Mouse (Mus musculus) lung, postnatal 25 days (tissue): ENCODE results near the gene Rbck1.

Source experiments
- DNase-seq: peaks from one replicate; pipeline ENCODE4 v3.0.0; 2022; ENCODE audit warnings: low spot score

Rbck1 gene

GRCm38 (mm10) chr2:152343329-152344213 lies 11.1 kb upstream of the Rbck1 start, which contains the start of gene Trib3:
Trib3 (minus strand) TSS chr2:152344032.
- DNase-seq: peak; percentile 88

- DNase-seq: no peak
Measured at GRCm38 (mm10) chr2:152339631-152340179, 7.3 kb upstream of the Rbck1 start.

GRCm38 (mm10) chr2:152338319-152338718 lies 5.9 kb upstream of the Rbck1 start:
- no peak for DNase-seq

GRCm38 (mm10) chr2:152337591-152338212 lies 5.2 kb upstream of the Rbck1 start:
- DNase-seq: no peak

- DNase-seq: peak; percentile 85
Measured at GRCm38 (mm10) chr2:152336856-152337255, 4.4 kb upstream of the Rbck1 start.

GRCm38 (mm10) chr2:152335289-152335820 lies 2.9 kb upstream of the Rbck1 start:
- DNase-seq: no peak

GRCm38 (mm10) chr2:152333345-152334006 lies 1.0 kb upstream of the Rbck1 start:
- no peak for DNase-seq

- DNase-seq: no peak
Measured at GRCm38 (mm10) chr2:152330858-152331423, 1.5 kb downstream of the Rbck1 start.

- DNase-seq: peak; percentile 50
Measured at GRCm38 (mm10) chr2:152327980-152328379, 4.5 kb downstream of the Rbck1 start.

GRCm38 (mm10) chr2:152326654-152327053 lies 5.8 kb downstream of the Rbck1 start:
- DNase-seq: no peak

GRCm38 (mm10) chr2:152326157-152326556 lies 6.3 kb downstream of the Rbck1 start:
- DNase-seq: no peak

GRCm38 (mm10) chr2:152324842-152325241 lies 7.6 kb downstream of the Rbck1 start:
- no peak for DNase-seq

- DNase-seq: no peak
Measured at GRCm38 (mm10) chr2:152323971-152324370, 8.5 kb downstream of the Rbck1 start.

- no peak for DNase-seq
Measured at GRCm38 (mm10) chr2:152322198-152322597, 10.3 kb downstream of the Rbck1 start.

- DNase-seq: no peak
Measured at GRCm38 (mm10) chr2:152321558-152321957, 10.9 kb downstream of the Rbck1 start.

- no peak for DNase-seq
Measured at GRCm38 (mm10) chr2:152317054-152317453, 15.4 kb downstream of the Rbck1 start.

GRCm38 (mm10) chr2:152313926-152314325 lies 18.5 kb downstream of the Rbck1 start:
- no peak for DNase-seq

GRCm38 (mm10) chr2:152312996-152313395 lies 19.5 kb downstream of the Rbck1 start:
- DNase-seq: no peak

GRCm38 (mm10) chr2:152307186-152307585 lies 25.3 kb downstream of the Rbck1 start:
- DNase-seq: no peak

GRCm38 (mm10) chr2:152305480-152305879 lies 27.0 kb downstream of the Rbck1 start:
- DNase-seq: no peak

GRCm38 (mm10) chr2:152303781-152304180 lies 28.7 kb downstream of the Rbck1 start:
- DNase-seq: no peak

GRCm38 (mm10) chr2:152302862-152303261 lies 29.6 kb downstream of the Rbck1 start:
- no peak for DNase-seq
